Mouse (Mus musculus): ENCODE measurements at regions not wholly inside any gene's neighbourhood (a gene's known extent, or its start where the extent isn't known, plus 50 kb on each side); places are given as distances from the start of the nearest gene placed in this dataset.

GRCm38 (mm10) chr16:30155070-30155469 lies 90.9 kb downstream of the Hes1 start:
- no peak for ATAC-seq (ENCODE audit: low read depth)
- H3K36me3 ChIP-seq (ENCODE audit: control insufficient read depth, insufficient read depth), result no peaks in the 10 kb centered on the region
- no peak overlapping the region for H3K9ac ChIP-seq (ENCODE audit: low read depth, low read length)
- H3K27ac ChIP-seq (ENCODE audit: low read length), result no peak overlapping the region
- 11% methylated on average over 6 of the region's 6 CpGs for WGBS (ENCODE audit: insufficient replicate concordance)
- no peak overlapping the region for H3K4me3 ChIP-seq (ENCODE audit: low read depth, low read length)
- H3K4me2 ChIP-seq (ENCODE audit: low read depth, low read length), result no peak overlapping the region
- no peaks in the 10 kb centered on the region for H3K4me1 ChIP-seq (ENCODE audit: control insufficient read depth, low read depth, low read length)
- H3K9me3 ChIP-seq (replicated peaks; ENCODE audit: control insufficient read depth, low read length), result no peaks in the 10 kb centered on the region
- H3K27me3 ChIP-seq (ENCODE audit: control insufficient read depth, insufficient read depth, low read depth, low read length), result no peaks in the 10 kb centered on the region

GRCm38 (mm10) chr16:30155486-30156246 lies 91.5 kb downstream of the Hes1 start:
- WGBS (ENCODE audit: insufficient replicate concordance), result 41% methylated on average over 6 of the region's 6 CpGs
- Histone ChIP-seq H3K27ac (ENCODE audit: low read length) (no peak overlapping the region), H3K4me3 (ENCODE audit: low read depth, low read length) (no peak overlapping the region), H3K36me3 (ENCODE audit: control insufficient read depth, insufficient read depth) (no peaks in the 10 kb centered on the region), H3K9me3 (replicated peaks; ENCODE audit: control insufficient read depth, low read length) (no peaks in the 10 kb centered on the region), H3K4me2 (ENCODE audit: low read depth, low read length) (no peak overlapping the region), H3K4me1 (ENCODE audit: control insufficient read depth, low read depth, low read length) (no peaks in the 10 kb centered on the region; the same call in 1 of the 2 replicates), H3K9ac (ENCODE audit: low read depth, low read length) (no peak overlapping the region), H3K27me3 (ENCODE audit: control insufficient read depth, insufficient read depth, low read depth, low read length) (no peaks in the 10 kb centered on the region)
- no peak for ATAC-seq (ENCODE audit: low read depth)

- Histone ChIP-seq H3K4me3 (ENCODE audit: low read depth, low read length) (no peak overlapping the region), H3K36me3 (ENCODE audit: control insufficient read depth, insufficient read depth) (no peaks in the 10 kb centered on the region), H3K4me2 (ENCODE audit: low read depth, low read length) (no peak overlapping the region), H3K4me1 (ENCODE audit: control insufficient read depth, low read depth, low read length) (no peaks in the 10 kb centered on the region; the same call in 1 of the 2 replicates), H3K27me3 (ENCODE audit: control insufficient read depth, insufficient read depth, low read depth, low read length) (no peaks in the 10 kb centered on the region), H3K27ac (ENCODE audit: low read length) (no peak overlapping the region), H3K9ac (ENCODE audit: low read depth, low read length) (no peak overlapping the region), H3K9me3 (replicated peaks; ENCODE audit: control insufficient read depth, low read length) (no peaks in the 10 kb centered on the region)
- 76% methylated on average over 9 of the region's 9 CpGs for WGBS (ENCODE audit: insufficient replicate concordance)
- no peak for ATAC-seq (ENCODE audit: low read depth)
Observed at GRCm38 (mm10) chr16:30158184-30158583, 94.0 kb downstream of the Hes1 start.

GRCm38 (mm10) chr16:30160399-30160798 lies 96.2 kb downstream of the Hes1 start:
- Histone ChIP-seq H3K27me3 (ENCODE audit: control insufficient read depth, insufficient read depth, low read depth, low read length) (no peaks in the 10 kb centered on the region), H3K4me3 (ENCODE audit: low read depth, low read length) (no peak overlapping the region), H3K9me3 (replicated peaks; ENCODE audit: control insufficient read depth, low read length) (no peaks in the 10 kb centered on the region), H3K27ac (ENCODE audit: low read length) (no peak overlapping the region), H3K4me2 (ENCODE audit: low read depth, low read length) (no peak overlapping the region), H3K4me1 (ENCODE audit: control insufficient read depth, low read depth, low read length) (no peaks in the 10 kb centered on the region; the same call in 1 of the 2 replicates), H3K36me3 (ENCODE audit: control insufficient read depth, insufficient read depth) (no peaks in the 10 kb centered on the region), H3K9ac (ENCODE audit: low read depth, low read length) (no peak overlapping the region)
- no peak for ATAC-seq (ENCODE audit: low read depth)
- WGBS (ENCODE audit: insufficient replicate concordance), result 10% methylated on average over 2 of the region's 2 CpGs

GRCm38 (mm10) chr16:30163303-30163702 lies 99.1 kb downstream of the Hes1 start:
- H3K9ac ChIP-seq (ENCODE audit: low read depth, low read length), result no peak overlapping the region
- WGBS (ENCODE audit: insufficient replicate concordance), result 68% methylated on average over 4 of the region's 4 CpGs
- H3K9me3 ChIP-seq (replicated peaks; ENCODE audit: control insufficient read depth, low read length), result no peaks in the 10 kb centered on the region
- H3K27ac ChIP-seq (ENCODE audit: low read length), result no peak overlapping the region
- no peak overlapping the region for H3K4me3 ChIP-seq (ENCODE audit: low read depth, low read length)
- no peaks in the 10 kb centered on the region; the same call in 1 of the 2 replicates for H3K4me1 ChIP-seq (ENCODE audit: control insufficient read depth, low read depth, low read length)
- peak; percentile 88 for ATAC-seq (ENCODE audit: low read depth)
- H3K27me3 ChIP-seq (ENCODE audit: control insufficient read depth, insufficient read depth, low read depth, low read length), result no peaks in the 10 kb centered on the region
- no peak overlapping the region for H3K4me2 ChIP-seq (ENCODE audit: low read depth, low read length)
- H3K36me3 ChIP-seq (ENCODE audit: control insufficient read depth, insufficient read depth), result no peaks in the 10 kb centered on the region

- no peaks in the 10 kb centered on the region for H3K27me3 ChIP-seq (ENCODE audit: control insufficient read depth, insufficient read depth, low read depth, low read length)
- WGBS (ENCODE audit: insufficient replicate concordance), result 47% methylated on average over 3 of the region's 3 CpGs
- ATAC-seq (ENCODE audit: low read depth), result no peak
- H3K9me3 ChIP-seq (replicated peaks; ENCODE audit: control insufficient read depth, low read length), result no peaks in the 10 kb centered on the region
- no peak overlapping the region for H3K9ac ChIP-seq (ENCODE audit: low read depth, low read length)
- H3K4me3 ChIP-seq (ENCODE audit: low read depth, low read length), result no peak overlapping the region
- no peak overlapping the region for H3K4me2 ChIP-seq (ENCODE audit: low read depth, low read length)
- no peak overlapping the region for H3K27ac ChIP-seq (ENCODE audit: low read length)
- no peaks in the 10 kb centered on the region for H3K36me3 ChIP-seq (ENCODE audit: control insufficient read depth, insufficient read depth)
- no peaks in the 10 kb centered on the region; the same call in 1 of the 2 replicates for H3K4me1 ChIP-seq (ENCODE audit: control insufficient read depth, low read depth, low read length)
Observed at GRCm38 (mm10) chr16:30165667-30166180, 101.5 kb downstream of the Hes1 start.

GRCm38 (mm10) chr16:30171381-30172079 lies 95.8 kb downstream of the Cpn2 start:
- H3K9me3 ChIP-seq (replicated peaks; ENCODE audit: control insufficient read depth, low read length), result no peaks in the 10 kb centered on the region
- no peak for ATAC-seq (ENCODE audit: low read depth)

GRCm38 (mm10) chr16:30172136-30172731 lies 95.1 kb downstream of the Cpn2 start:
- H3K9ac ChIP-seq (ENCODE audit: low read depth, low read length), result no peak overlapping the region
- no peak overlapping the region for H3K4me3 ChIP-seq (ENCODE audit: low read depth, low read length)
- 0 out of 2 replicates have a peak, but pooled peaks have one; percentile 16 for ATAC-seq (ENCODE audit: low read depth)
- no peak overlapping the region for H3K4me2 ChIP-seq (ENCODE audit: low read depth, low read length)
- H3K27me3 ChIP-seq (ENCODE audit: control insufficient read depth, insufficient read depth, low read depth, low read length), result no peaks in the 10 kb centered on the region
- 57% methylated on average over 13 of the region's 13 CpGs for WGBS (ENCODE audit: insufficient replicate concordance)
- H3K27ac ChIP-seq (ENCODE audit: low read length), result no peak overlapping the region
- peaks cover 10% of the 10 kb centered on the region for H3K4me1 ChIP-seq (ENCODE audit: control insufficient read depth, low read depth, low read length)
- H3K36me3 ChIP-seq (ENCODE audit: control insufficient read depth, insufficient read depth), result no peaks in the 10 kb centered on the region
- H3K9me3 ChIP-seq (replicated peaks; ENCODE audit: control insufficient read depth, low read length), result no peaks in the 10 kb centered on the region

More at GRCm38 (mm10) chr16:30171381-30172079, 95.8 kb downstream of the Cpn2 start:
- H3K36me3 ChIP-seq (ENCODE audit: control insufficient read depth, insufficient read depth), result no peaks in the 10 kb centered on the region
- H3K4me2 ChIP-seq (ENCODE audit: low read depth, low read length), result no peak overlapping the region
- H3K27me3 ChIP-seq (ENCODE audit: control insufficient read depth, insufficient read depth, low read depth, low read length), result no peaks in the 10 kb centered on the region
- H3K4me3 ChIP-seq (ENCODE audit: low read depth, low read length), result no peak overlapping the region
- no peak overlapping the region for H3K27ac ChIP-seq (ENCODE audit: low read length)
- 52% methylated on average over 24 of the region's 24 CpGs for WGBS (ENCODE audit: insufficient replicate concordance)
- H3K4me1 ChIP-seq (ENCODE audit: control insufficient read depth, low read depth, low read length), result peaks cover 10% of the 10 kb centered on the region
- H3K9ac ChIP-seq (ENCODE audit: low read depth, low read length), result no peak overlapping the region
